Mouse (Mus musculus) liver, adult (tissue): ENCODE data around the gene Snx19.

ENCODE experiments used
- GATA4 ChIP-seq: IDR thresholded peaks from 2 replicates; pipeline ENCODE4 v1.6.1; 2014; ENCODE audit warnings: mild to moderate bottlenecking, low read length; ENCODE audit not compliant: insufficient replicate concordance

Snx19 gene

DNA sequence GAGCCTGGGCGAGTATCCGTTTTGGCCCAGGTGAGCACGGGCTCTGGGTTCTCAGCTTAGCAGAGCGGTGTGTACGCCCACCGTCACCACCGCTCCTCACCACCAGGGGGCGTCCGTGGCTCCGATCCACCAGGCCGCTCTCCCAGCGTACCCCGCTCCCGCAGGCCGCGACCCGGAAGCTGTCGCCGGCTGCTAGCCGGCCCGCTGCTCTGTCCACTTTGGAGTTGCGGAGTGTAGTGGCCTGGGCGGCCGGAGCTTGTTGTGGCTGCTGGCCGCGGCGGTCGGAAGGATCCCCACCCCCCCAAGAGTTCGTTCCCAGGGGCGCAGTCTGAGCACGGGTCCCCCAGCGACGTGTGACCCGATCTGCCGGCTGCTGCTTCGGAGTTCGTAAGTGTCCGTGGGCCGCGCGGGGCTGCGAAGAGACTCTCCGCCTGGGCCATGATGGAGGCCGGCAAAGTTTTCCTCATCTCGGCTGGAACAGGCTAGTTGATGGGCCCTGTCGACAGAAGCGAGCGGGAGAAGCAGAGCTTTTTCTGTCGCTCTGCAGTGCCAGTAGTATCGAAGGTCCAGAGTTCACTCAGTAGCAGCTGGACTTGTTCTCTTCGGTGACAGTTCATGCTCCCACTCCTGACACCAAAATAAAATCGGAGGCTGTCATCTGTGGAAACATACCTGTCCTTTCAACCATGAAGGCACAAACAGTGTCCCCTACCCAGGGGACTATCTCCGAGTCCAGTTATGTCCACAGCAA lies at the start of gene Snx19:
Snx19 (plus strand) TSS at position 227 of the 751 bp plus-strand sequence.
- no peak; the same call in 1 of the 2 replicates for TF ChIP-seq GATA4

- no peak for TF ChIP-seq GATA4
Measured at GRCm38 (mm10) chr9:30400771-30401170, 26.1 kb upstream of the Snx19 start.

- no peak for TF ChIP-seq GATA4
Measured at GRCm38 (mm10) chr9:30422940-30423339, 4.0 kb upstream of the Snx19 start.

DNA sequence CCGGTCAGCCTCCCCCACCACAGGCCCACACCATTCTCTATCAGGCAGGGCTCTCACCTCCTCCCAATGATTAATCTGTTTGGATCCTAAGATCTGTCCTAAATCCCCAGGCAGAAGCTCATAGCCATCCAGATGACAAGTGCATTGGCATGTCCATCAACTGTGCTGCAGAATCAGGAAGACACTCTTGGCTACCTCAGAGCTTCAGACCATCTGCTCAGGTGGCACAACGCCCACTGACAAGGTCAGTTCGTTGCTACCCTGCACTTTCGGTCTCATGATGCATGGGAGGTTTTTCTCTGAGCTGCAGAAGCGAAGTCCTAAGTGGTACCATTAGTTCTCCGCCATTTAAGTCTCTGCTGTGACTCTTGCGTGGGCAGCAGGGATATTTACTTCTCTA lies 1.7 kb upstream of the Snx19 start:
- TF ChIP-seq GATA4 = no peak

- no peak for TF ChIP-seq GATA4
Measured at GRCm38 (mm10) chr9:30428231-30428630, 1.3 kb downstream of the Snx19 start.

DNA sequence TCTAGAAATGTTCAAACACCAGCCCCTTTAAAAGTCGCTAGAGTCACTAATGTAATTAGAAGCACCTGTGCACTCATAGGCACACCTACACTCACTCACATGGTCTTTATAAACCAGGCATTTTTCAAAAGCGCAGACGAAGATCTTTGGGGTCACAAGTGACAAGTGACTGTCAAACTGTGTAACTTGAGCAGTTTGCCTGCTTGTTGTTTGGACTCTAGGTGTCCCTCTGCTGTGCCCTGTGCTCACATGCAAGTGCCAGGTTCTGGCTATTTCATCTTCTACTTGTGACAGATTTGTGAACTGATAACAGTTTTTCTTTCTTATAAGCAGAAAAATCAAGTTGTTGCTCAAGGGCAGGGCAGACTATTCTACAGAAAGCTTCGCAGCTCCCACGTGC lies 3.5 kb downstream of the Snx19 start:
- no peak for TF ChIP-seq GATA4

DNA sequence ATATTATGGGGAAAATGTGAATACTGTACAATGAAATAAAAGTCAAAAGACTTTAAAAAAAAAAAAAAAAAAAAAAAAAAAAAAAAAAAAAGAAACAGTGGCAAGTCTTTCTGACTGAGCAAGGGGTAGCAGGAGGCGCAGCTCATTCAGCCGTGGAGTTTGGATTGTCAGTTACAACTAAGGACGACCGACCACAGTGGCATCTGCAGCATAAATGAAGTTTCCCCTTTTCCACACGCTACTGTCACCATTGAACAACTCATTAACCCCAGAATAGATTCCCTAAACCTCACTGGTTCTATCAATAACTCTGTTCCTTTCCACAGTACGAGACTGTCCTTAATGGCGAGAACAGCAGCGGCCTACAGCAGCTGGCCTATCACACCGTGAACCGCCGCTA lies 5.0 kb downstream of the Snx19 start:
- TF ChIP-seq GATA4 = no peak

DNA sequence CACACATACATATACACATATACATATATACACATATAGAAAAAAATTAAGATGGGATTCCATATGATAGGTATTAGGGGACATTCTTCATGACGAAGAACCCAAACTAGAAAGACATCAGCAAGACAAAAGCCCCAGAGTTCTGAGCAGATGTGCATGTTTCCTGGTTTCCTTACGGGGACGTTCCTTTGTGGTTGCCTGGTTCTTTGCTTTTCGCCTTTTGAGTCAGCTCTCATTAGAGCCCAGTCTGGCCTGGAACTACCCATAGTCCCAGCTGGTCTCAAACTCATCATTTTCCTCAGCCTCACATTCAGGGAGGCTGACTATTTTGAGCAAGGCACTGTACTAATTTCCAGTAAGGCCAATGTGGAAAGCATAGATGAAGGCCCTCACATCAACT lies 7.0 kb downstream of the Snx19 start:
- no peak for TF ChIP-seq GATA4

- TF ChIP-seq GATA4 = no peak
Measured at GRCm38 (mm10) chr9:30435902-30436585, 9.1 kb downstream of the Snx19 start.

DNA sequence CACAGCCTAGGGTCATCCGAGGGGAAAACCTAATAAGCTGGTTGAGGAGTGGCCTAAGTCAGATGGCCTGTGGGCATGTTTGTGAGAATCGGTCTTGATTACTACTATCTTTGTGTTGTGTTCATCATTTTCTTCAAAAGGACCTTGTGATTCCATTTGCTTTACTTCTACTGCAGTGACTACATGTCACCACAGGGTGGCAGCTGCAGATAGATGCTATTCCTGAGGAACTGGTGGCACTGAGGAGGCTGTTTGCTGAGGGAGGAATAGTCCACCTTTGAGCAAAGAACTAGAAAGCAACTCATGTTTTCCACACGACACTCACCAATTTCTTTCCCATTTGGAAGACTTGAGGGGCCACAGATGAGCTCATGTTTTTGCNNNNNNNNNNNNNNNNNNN lies 11.6 kb downstream of the Snx19 start:
- TF ChIP-seq GATA4 = no peak

DNA sequence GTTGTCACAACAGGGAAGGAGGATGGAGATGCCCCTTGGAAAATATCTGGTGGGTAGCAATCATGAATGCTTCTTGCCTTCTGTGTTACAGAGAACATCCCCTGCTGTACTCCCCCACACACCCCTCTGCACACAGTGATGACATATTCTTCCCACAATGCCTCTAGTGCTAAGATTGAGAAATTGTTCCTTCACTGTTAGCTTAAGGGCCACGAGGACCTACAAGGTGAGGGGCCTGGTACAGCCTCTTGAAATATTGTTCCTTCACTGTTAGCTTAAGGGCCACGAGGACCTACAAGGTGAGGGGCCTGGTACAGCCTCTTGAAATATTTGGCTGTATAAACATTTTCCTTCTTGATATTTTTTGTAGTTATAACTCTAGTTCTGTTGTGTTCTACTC lies 14.9 kb downstream of the Snx19 start:
- TF ChIP-seq GATA4 = no peak

- TF ChIP-seq GATA4 = no peak
Measured at GRCm38 (mm10) chr9:30445232-30446085, 18.6 kb downstream of the Snx19 start.

GRCm38 (mm10) chr9:30446126-30446525 lies 19.2 kb downstream of the Snx19 start:
- no peak for TF ChIP-seq GATA4

GRCm38 (mm10) chr9:30448459-30448858 lies 21.6 kb downstream of the Snx19 start:
- TF ChIP-seq GATA4 = no peak

DNA sequence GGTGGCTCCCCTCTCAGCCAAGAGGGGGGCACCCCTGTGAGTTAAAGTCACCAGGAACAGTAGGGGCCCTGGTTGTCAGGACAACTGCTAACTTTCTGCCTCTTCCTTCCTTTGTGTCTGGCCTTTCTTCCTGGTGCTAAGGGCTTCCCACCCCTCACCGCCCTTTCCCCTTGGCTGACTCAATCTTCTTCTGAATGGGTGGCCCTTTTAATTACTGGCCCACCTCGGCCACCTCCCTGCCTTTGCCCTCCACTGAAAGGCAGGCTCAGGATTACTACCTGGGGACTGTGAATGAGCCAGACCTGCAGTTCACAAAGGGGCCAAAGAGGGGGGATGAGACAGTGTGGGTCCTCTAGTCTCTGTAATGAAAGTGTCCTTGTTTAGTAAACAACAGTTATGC lies 23.0 kb downstream of the Snx19 start:
- TF ChIP-seq GATA4 = no peak

DNA sequence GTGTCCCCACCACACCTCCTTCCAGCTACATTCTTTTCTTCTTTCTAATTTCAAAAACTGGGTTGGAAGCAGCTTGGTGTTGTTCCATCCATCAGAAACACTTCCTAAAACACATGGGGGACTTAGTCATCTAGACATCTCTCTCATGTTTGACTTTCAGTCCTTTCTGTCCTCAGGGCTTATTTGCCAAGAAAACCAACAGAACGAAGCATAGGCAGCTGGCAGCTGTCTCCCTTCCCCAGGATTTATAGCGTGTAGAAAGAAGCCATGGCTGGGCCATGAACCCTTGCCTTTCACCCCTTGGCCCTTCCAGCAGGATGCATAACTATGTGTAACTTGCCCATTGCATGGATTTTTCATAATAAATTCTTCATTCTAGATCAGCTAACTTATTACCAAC lies 23.9 kb downstream of the Snx19 start:
- no peak for TF ChIP-seq GATA4
